Mouse (Mus musculus) erythroblast, adult 5-6 weeks (primary cell): ENCODE data around the gene Pramef17. TPM values are rescaled to one million over a fixed set of nuclear protein-coding genes. Genes with fewer than 3 reads are reported as not detected.
"Not testable (repeated sequence)": the region's sequence is repeated elsewhere in the genome, so short reads cannot be mapped to it uniquely, and the experiment has no call there.

Experiments
- ATAC-seq: replicated peaks from 2 replicates; pipeline ENCODE4 v1.8.0; 2016; ENCODE audit warnings: moderate number of reproducible peaks, mild to moderate bottlenecking, moderate TSS enrichment, inconsistent platforms; ENCODE audit not compliant: poor library complexity, low FRiP score, severe bottlenecking
- total RNA-seq, 2 experiments: library from RNA; stranded (forward) in 1 of 2; stranded (reverse) in 1 of 2; fragments of 150-400 nt in 1 of 2; fragments of 200-764, 138-1000 nt in 1 of 2; gene quantifications; 2 replicates each; pipeline versions ENCODE4 v1.2.3 to v1.2.4; 2015 to 2017; ENCODE audit warnings: low replicate concordance in 2 of 2

Pramef17 gene
- not detected in 2 replicates for total RNA-seq (2015; ENCODE audit: low replicate concordance)
- total RNA-seq (2017; ENCODE audit: low replicate concordance): not detected in 2 replicates

GRCm38 (mm10) chr4:143994269-143994668, at the start of gene Pramef17:
Pramef17 (minus strand) TSS chr4:143994369.
- ATAC-seq: not testable (repeated sequence)

- ATAC-seq: not testable (repeated sequence)
Measured at GRCm38 (mm10) chr4:143988126-143988525, 6.0 kb downstream of the Pramef17 start.

GRCm38 (mm10) chr4:143987475-143987941, 6.7 kb downstream of the Pramef17 start:
- ATAC-seq: not testable (repeated sequence)

- not testable (repeated sequence) for ATAC-seq
Measured at GRCm38 (mm10) chr4:143985733-143986132, 8.4 kb downstream of the Pramef17 start.

- ATAC-seq: not testable (repeated sequence)
Measured at GRCm38 (mm10) chr4:143985165-143985564, 9.0 kb downstream of the Pramef17 start.

GRCm38 (mm10) chr4:143983446-143983845, 10.7 kb downstream of the Pramef17 start:
- not testable (repeated sequence) for ATAC-seq

- ATAC-seq: not testable (repeated sequence)
Measured at GRCm38 (mm10) chr4:143966850-143967249, 27.3 kb downstream of the Pramef17 start, which contains the start of gene Gm13101. Gm13101 (minus strand) TSS chr4:143966950.

- ATAC-seq: not testable (repeated sequence)
Measured at GRCm38 (mm10) chr4:143950916-143951315, 43.3 kb downstream of the Pramef17 start, which contains the start of gene Pramef25. Pramef25 (minus strand) TSS chr4:143951016.

Other genes starting within 250 kb of the Pramef17 start
- gene Gm13023, start 205.0 kb downstream of the Pramef17 start, total RNA-seq (2015; ENCODE audit: low replicate concordance): not detected in 2 replicates
- gene Gm13023, start 205.0 kb downstream of the Pramef17 start, total RNA-seq (2017; ENCODE audit: low replicate concordance): not detected in 2 replicates
- not detected in 2 replicates for gene Gm13084, start 178.3 kb downstream of the Pramef17 start, total RNA-seq (2015; ENCODE audit: low replicate concordance)
- not detected in 2 replicates for gene Gm13084, start 178.3 kb downstream of the Pramef17 start, total RNA-seq (2017; ENCODE audit: low replicate concordance)
- not detected in 2 replicates for gene Gm13103, start 147.9 kb downstream of the Pramef17 start, total RNA-seq (2015; ENCODE audit: low replicate concordance)
- gene Gm13103, start 147.9 kb downstream of the Pramef17 start, total RNA-seq (2017; ENCODE audit: low replicate concordance): not detected in 2 replicates
- gene Pramef6, start 94.0 kb downstream of the Pramef17 start, total RNA-seq (2015; ENCODE audit: low replicate concordance): not detected in 2 replicates
- not detected in 2 replicates for gene Pramef6, start 94.0 kb downstream of the Pramef17 start, total RNA-seq (2017; ENCODE audit: low replicate concordance)
- not detected in 2 replicates for gene Pramef25, start 43.4 kb downstream of the Pramef17 start, total RNA-seq (2015; ENCODE audit: low replicate concordance)
- gene Pramef25, start 43.4 kb downstream of the Pramef17 start, total RNA-seq (2017; ENCODE audit: low replicate concordance): not detected in 2 replicates
- not detected in 2 replicates for gene Gm13101, start 27.4 kb downstream of the Pramef17 start, total RNA-seq (2015; ENCODE audit: low replicate concordance)
- not detected in 2 replicates for gene Gm13101, start 27.4 kb downstream of the Pramef17 start, total RNA-seq (2017; ENCODE audit: low replicate concordance)
- gene Pramel4, start 64.8 kb upstream of the Pramef17 start, total RNA-seq (2015; ENCODE audit: low replicate concordance): not detected in 2 replicates
- not detected in 2 replicates for gene Pramel4, start 64.8 kb upstream of the Pramef17 start, total RNA-seq (2017; ENCODE audit: low replicate concordance)
- not detected in 2 replicates for gene Gm13102, start 112.1 kb upstream of the Pramef17 start, total RNA-seq (2015; ENCODE audit: low replicate concordance)
- not detected in 2 replicates for gene Gm13102, start 112.1 kb upstream of the Pramef17 start, total RNA-seq (2017; ENCODE audit: low replicate concordance)
- not detected in 2 replicates for gene Oog3, start 168.3 kb upstream of the Pramef17 start, total RNA-seq (2015; ENCODE audit: low replicate concordance)
- not detected in 2 replicates for gene Oog3, start 168.3 kb upstream of the Pramef17 start, total RNA-seq (2017; ENCODE audit: low replicate concordance)
- gene Oog2, start 196.3 kb upstream of the Pramef17 start, total RNA-seq (2015; ENCODE audit: low replicate concordance): not detected in 2 replicates
- gene Oog2, start 196.3 kb upstream of the Pramef17 start, total RNA-seq (2017; ENCODE audit: low replicate concordance): not detected in 2 replicates
- not detected in 2 replicates for gene C87977, start 218.9 kb upstream of the Pramef17 start, total RNA-seq (2015; ENCODE audit: low replicate concordance)
- gene C87977, start 218.9 kb upstream of the Pramef17 start, total RNA-seq (2017; ENCODE audit: low replicate concordance): not detected in 2 replicates